Mouse (Mus musculus) Muller cell, postnatal 12 days (primary cell): ENCODE data around the gene Dazap1.
A peak's percentile ranks its signal among the peaks of the same experiment; 100 is the strongest.

ENCODE experiments used
- DNase-seq: peaks from one replicate; pipeline ENCODE4 v3.0.0-alpha.2; 2015; ENCODE audit errors: inconsistent ontology term

The Dazap1 gene

GRCm38 (mm10) chr10:80298571-80299281, 37.4 kb downstream of the Dazap1 start:
- peak; percentile 83 for DNase-seq

DNA sequence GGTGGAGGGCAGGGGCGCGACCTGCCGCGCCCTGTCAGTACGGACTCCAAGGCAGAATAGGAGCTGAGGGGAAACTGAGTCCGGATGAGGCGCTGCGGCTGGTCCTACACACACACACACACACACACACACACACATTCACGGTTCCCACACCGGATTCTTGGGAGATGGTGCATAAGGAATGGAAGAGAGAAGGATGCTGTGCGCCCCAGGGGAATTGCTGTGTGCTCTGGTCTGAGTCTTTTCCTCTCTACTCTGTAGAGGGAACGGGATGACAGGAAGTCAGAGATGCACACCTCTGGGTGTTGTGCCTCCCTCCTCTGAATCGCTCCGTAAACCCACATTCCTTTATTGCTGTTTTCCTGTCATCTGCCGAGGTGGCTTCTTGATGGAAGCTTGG, 38.0 kb downstream of the Dazap1 start:
- DNase-seq: no peak

DNA sequence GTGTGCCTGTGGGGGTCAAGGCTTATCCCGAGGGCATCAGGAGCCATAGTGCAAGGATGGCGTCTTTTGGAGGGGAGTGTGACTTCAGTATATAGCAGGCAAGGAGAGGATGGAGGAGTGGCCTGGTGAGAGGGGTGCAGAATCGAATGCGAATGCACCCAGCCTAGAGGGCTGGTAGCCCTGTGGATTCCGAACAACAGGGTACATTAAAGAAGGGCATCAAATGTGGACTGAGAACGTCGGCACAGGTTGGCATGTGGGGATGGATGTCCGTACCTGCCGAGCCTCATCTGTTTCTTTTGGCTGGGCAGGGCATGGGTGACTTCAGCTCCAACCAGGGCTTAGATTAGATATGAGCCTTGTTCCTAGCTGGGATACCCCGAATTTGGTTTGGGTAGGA, 38.5 kb downstream of the Dazap1 start:
- no peak for DNase-seq

- DNase-seq: no peak
Observed at GRCm38 (mm10) chr10:80300672-80301181, 39.4 kb downstream of the Dazap1 start.

- DNase-seq: no peak
Observed at GRCm38 (mm10) chr10:80301256-80302081, 40.2 kb downstream of the Dazap1 start.

GRCm38 (mm10) chr10:80302082-80302355, 40.7 kb downstream of the Dazap1 start:
- no peak for DNase-seq

GRCm38 (mm10) chr10:80302471-80302881, 41.2 kb downstream of the Dazap1 start:
- DNase-seq: peak; percentile 94

DNA sequence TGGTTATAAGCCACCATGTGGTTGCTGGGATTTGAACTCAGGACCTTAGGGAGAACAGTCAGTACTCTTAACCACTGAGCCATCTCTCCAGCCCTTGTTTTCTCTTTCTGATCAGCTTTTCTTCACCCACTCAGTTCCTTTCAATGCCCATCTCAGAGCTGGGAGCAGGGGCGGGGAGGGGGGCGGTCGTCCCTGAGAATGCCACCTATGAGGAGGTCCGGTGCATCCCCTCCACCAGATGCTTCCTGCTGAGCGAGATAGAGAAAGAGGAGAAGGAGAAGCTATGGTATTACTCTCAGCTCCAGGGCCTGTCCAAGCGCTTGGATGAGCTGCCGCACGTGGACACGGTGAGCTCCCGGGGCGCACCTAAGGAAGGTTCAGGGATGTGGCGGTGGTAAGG, 43.2 kb downstream of the Dazap1 start:
- no peak for DNase-seq

GRCm38 (mm10) chr10:80304862-80305261, 43.6 kb downstream of the Dazap1 start:
- DNase-seq: no peak

GRCm38 (mm10) chr10:80311560-80311959, 50.3 kb downstream of the Dazap1 start:
- no peak for DNase-seq

GRCm38 (mm10) chr10:80312586-80313504, 51.6 kb downstream of the Dazap1 start:
- no peak for DNase-seq

- DNase-seq: no peak
Observed at GRCm38 (mm10) chr10:80313627-80314201, 52.4 kb downstream of the Dazap1 start.

- no peak for DNase-seq
Observed at GRCm38 (mm10) chr10:80314494-80315001, 53.3 kb downstream of the Dazap1 start.

GRCm38 (mm10) chr10:80315315-80315714, 54.0 kb downstream of the Dazap1 start:
- DNase-seq: no peak

- peak; percentile 46 for DNase-seq
Observed at GRCm38 (mm10) chr10:80316359-80316781, 55.1 kb downstream of the Dazap1 start.

- no peak for DNase-seq
Observed at GRCm38 (mm10) chr10:80317011-80317410, 55.7 kb downstream of the Dazap1 start.

GRCm38 (mm10) chr10:80320340-80320760, 59.1 kb downstream of the Dazap1 start, which contains the start of gene 2310011J03Rik:
Gene 2310011J03Rik, minus strand, starts transcription at chr10:80320537.
- DNase-seq: peak; percentile 89

GRCm38 (mm10) chr10:80321014-80321669, 59.9 kb downstream of the Dazap1 start:
- no peak for DNase-seq

GRCm38 (mm10) chr10:80321670-80322581, 60.6 kb downstream of the Dazap1 start:
- DNase-seq: no peak

DNA sequence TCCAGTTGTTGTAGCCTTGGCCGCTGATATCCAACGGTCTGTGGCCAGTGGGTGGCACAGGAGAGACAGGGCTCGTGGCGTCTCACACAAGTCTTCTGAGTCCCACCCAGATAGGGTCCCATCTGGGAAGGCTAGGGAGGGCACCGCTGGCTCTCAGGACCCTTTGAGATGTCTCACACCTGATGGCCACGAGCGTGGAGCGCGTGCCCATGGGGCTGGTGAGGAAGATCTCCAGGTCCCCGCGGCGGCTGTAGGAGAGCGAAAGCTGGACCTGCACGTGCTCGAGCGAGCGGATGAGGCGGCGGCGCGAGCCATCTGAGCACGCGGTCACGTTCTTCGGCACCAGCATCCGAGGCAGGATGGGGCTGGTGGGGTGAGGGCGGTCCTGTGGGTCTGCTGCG, 61.5 kb downstream of the Dazap1 start:
- peak; percentile 39 for DNase-seq
